Mouse (Mus musculus): ENCODE results near the gene Mettl3.

GRCm38 (mm10) chr14:52257484-52258213 is 47.3 kb downstream of the Mettl3 start, which contains the start of gene Chd8:
- TF ChIP-seq CTCF (IDR thresholded peaks at IDR 0.05; ENCODE audit: insufficient read depth, low read depth, low read length) (peak; percentile 75), POLR2A (IDR thresholded peaks at IDR 0.05; ENCODE audit: insufficient read depth, low read depth, low read length) (peak; percentile 75; the same call in 1 of the 2 replicates)
